Mouse (Mus musculus) kidney, adult 10 weeks (tissue): ENCODE data around the gene Dolpp1. TPM values are rescaled to one million over a fixed set of nuclear protein-coding genes. Genes with fewer than 3 reads are reported as not detected.

ENCODE experiments used
- polyA plus RNA-seq: library from polyadenylated mRNA; stranded (reverse); fragments of 350-450 nt; fragmentation: Illumina TruSeq; extraction: RNeasy Lipid Tissue Mini Kit (QIAGEN cat#74804); gene quantifications from one replicate; pipeline ENCODE4 v1.2.3, GENCODE M21; 2014; ENCODE audit warnings: low read depth, low replicate concordance

Dolpp1 gene
- polyA plus RNA-seq: 0.65 TPM

DNA sequence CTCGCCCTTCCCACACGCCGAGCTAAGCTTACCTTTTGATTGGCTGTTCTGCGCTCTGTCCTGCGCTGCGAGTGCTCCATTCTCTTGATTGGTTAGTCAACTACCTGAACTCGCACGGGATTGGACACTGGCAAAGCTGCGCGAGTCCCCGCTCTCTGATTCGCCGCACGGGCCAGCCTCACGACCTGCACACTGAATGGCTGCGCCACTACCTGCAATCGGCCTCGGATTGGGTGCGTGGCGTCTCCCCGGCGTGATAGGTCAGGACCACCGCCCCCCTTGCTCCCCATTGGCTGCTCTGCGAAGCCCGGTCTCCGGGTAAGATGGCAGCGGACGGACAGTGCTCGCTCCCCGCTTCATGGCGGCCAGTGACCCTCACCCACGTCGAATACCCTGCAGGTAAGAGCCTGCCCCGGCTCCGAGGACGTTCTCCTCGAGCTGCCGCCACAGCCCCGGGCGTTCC, at the start of gene Dolpp1:
Dolpp1 (plus strand) TSS at position 141 of the 463 bp plus-strand sequence.

GRCm38 (mm10) chr2:30358533-30359531, 33.2 kb upstream of the Dolpp1 start, which contains the start of gene Sh3glb2:
Sh3glb2 (minus strand) TSS chr2:30359337.

GRCm38 (mm10) chr2:30363773-30364650, 28.0 kb upstream of the Dolpp1 start, which contains the start of gene Miga2:
Miga2 (plus strand) TSS chr2:30364233.

DNA sequence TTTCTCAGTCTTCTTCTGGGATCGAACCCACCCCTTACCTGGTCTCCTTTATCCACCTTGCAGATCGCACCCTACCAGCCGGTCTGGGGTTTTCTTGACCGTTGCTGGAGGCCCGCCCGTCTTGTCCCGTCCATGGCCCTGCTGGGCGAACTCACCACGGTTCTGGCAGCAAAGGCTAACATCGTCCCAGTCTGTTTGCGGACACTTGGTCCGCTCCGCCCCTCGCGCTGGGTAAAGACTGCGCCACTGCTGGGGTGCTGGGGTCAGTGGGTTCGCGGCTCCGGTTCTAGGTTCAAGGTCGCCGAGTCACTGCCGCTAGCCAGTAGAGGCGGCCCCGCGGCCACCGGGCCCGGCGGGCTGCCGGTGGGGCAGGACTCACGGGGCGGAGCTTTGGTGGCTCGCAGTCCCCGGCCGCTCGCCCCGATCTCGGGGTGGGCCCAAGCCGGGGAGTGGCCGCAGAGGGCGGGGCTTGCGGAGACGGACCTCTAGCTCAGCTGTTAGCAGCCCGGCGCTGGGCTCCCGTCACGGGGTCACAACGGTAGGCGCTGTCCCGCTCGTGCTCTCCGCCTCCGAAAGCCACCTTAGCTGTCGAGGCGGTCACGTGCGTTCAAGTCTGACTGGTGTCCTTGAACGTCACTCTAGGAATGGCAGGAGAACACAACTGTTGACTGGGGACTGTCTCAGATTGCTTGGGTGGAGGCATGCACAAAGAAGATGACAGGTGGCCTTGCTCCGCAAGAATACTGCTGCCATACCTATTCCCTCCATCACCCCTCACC, 23.3 kb downstream of the Dolpp1 start, which contains the start of gene Crat:
Crat (minus strand) TSS at position 657 of the 779 bp plus-strand sequence.

GRCm38 (mm10) chr2:30415936-30416648, 24.0 kb downstream of the Dolpp1 start, which contains the start of gene Ptpa:
Ptpa (plus strand) TSS chr2:30416039.

Other genes with a start within 250 kb of the Dolpp1 start
- not detected for gene Endog, start 220.8 kb upstream of the Dolpp1 start, polyA plus RNA-seq
- gene Spout1, start 213.8 kb upstream of the Dolpp1 start, polyA plus RNA-seq: 0.61 TPM
- 1.2 TPM for gene Kyat1, start 186.4 kb upstream of the Dolpp1 start, polyA plus RNA-seq
- 2.7 TPM for gene Lrrc8a, start 154.5 kb upstream of the Dolpp1 start, polyA plus RNA-seq
- not detected for gene Gm28035, start 151.7 kb upstream of the Dolpp1 start, polyA plus RNA-seq
- gene Phyhd1, start 126.1 kb upstream of the Dolpp1 start, polyA plus RNA-seq: 20.0 TPM
- gene Gm28038, start 111.2 kb upstream of the Dolpp1 start, polyA plus RNA-seq: not detected
- 8.1 TPM for gene Dolk, start 105.9 kb upstream of the Dolpp1 start, polyA plus RNA-seq
- gene Nup188, start 105.9 kb upstream of the Dolpp1 start, polyA plus RNA-seq: 8.9 TPM
- 1.1 TPM for gene Sh3glb2, start 32.9 kb upstream of the Dolpp1 start, polyA plus RNA-seq
- 0.81 TPM for gene Miga2, start 28.0 kb upstream of the Dolpp1 start, polyA plus RNA-seq
- 20.5 TPM for gene Crat, start 23.6 kb downstream of the Dolpp1 start, polyA plus RNA-seq
- gene Ptpa, start 23.8 kb downstream of the Dolpp1 start, polyA plus RNA-seq: 2.4 TPM
- not detected for gene Ier5l, start 82.0 kb downstream of the Dolpp1 start, polyA plus RNA-seq
- 1.1 TPM for gene Cstad, start 202.8 kb downstream of the Dolpp1 start, polyA plus RNA-seq